Mouse (Mus musculus) C2C12 (cell line): ENCODE results near the gene Celf2. TPM values are rescaled to one million over a fixed set of nuclear protein-coding genes. Genes with fewer than 3 reads are reported as not detected.

Experiments used
- H3K27me3 ChIP-seq: one replicate; pipeline ENCODE4 v1.6.1; 2011; ENCODE audit not compliant: control insufficient read depth, insufficient read depth, insufficient read length
- H3K36me3 ChIP-seq: one replicate; pipeline ENCODE4 v1.6.1; 2011; ENCODE audit not compliant: control insufficient read depth, insufficient read depth
- H3K4me3 ChIP-seq: one replicate; pipeline ENCODE4 v1.5.1; 2011; ENCODE audit warnings: mild to moderate bottlenecking, control low read depth; ENCODE audit not compliant: poor library complexity, insufficient read depth, severe bottlenecking
- H3K79me2 ChIP-seq: one replicate; pipeline ENCODE4 v1.6.1; 2011; ENCODE audit not compliant: control insufficient read depth, insufficient read depth
- H3K79me3 ChIP-seq: one replicate; pipeline ENCODE4 v1.6.1; 2011; ENCODE audit warnings: low read depth, control low read depth
- H3ac ChIP-seq: one replicate; pipeline ENCODE3; 2011; ENCODE audit warnings: low read depth; ENCODE audit not compliant: control insufficient read depth, insufficient read length
- CEBPB ChIP-seq: IDR thresholded peaks from one replicate; pipeline ENCODE4 v1.6.1; 2011; ENCODE audit warnings: low read depth, mild to moderate bottlenecking, control low read depth, moderate library complexity
- CTCF ChIP-seq: IDR thresholded peaks from one replicate; pipeline ENCODE4 v1.5.1; 2011; ENCODE audit not compliant: control insufficient read depth, insufficient read depth, insufficient read length
- FOSL1 ChIP-seq: IDR thresholded peaks from one replicate; pipeline ENCODE4 v1.8.0; 2011; ENCODE audit warnings: mild to moderate bottlenecking, low read length; ENCODE audit not compliant: poor library complexity, insufficient read depth, severe bottlenecking
- MAX ChIP-seq: IDR thresholded peaks from one replicate; pipeline ENCODE4 v1.6.1; 2011; ENCODE audit warnings: mild to moderate bottlenecking, control low read depth
- MYOD1 ChIP-seq: IDR thresholded peaks from one replicate; pipeline ENCODE4 v1.6.1; 2011; ENCODE audit warnings: low read depth; ENCODE audit not compliant: control insufficient read depth, insufficient read length
- MYOG ChIP-seq: IDR thresholded peaks from one replicate; pipeline ENCODE4 v1.6.1; 2011; ENCODE audit not compliant: control insufficient read depth, insufficient read length; ENCODE audit errors: extremely low read depth
- USF1 ChIP-seq: IDR thresholded peaks from one replicate; pipeline ENCODE4 v1.6.1; 2011; ENCODE audit warnings: low read depth, mild to moderate bottlenecking, control low read depth, moderate library complexity
- polyA plus RNA-seq: library from polyadenylated mRNA; unstranded; fragments of >200 nt; fragmentation: generic; extraction: Trizol; gene quantifications from one replicate; pipeline ENCODE4 v1.2.1, GENCODE M21; 2012; ENCODE audit warnings: missing spikeins

Gene Celf2
- polyA plus RNA-seq, 1 experiment = 14.3 TPM

DNA sequence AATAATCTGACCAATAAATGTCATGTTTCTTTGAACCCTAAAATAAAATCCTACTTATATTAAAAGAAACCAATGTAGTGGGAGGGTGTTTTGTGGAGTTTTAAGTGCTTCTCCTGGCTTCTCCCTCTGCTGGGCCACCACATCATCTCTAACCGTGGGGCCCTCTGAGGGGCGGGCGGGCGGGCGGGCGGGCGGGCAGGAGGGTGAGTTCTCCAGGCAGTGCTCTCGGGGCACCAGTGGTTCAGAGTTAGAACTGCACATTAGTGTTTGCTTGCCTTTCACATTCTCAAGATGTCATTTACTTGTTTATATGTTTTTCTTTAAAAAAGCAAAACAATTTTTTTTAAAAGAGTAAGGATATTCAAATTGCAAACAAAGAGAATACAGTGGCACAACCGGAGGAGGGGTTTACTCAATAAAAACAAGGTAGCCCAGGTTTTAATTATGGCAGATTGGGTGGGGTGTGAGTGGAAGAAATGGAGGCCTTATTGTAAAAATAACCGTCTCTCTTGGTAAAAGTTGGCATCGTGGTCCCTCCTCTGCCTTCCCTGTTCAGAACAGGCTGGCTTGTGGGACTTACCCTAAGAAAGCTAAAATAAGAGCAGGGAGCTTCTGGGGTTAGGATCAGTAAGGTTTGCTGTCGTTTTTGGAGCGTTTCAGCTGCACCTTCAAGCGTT, 962.8 kb downstream of the Celf2 start:
- H3K4me3 ChIP-seq = no peak overlapping the region
- TF ChIP-seq MYOD1 (no peak), USF1 (no peak)
- no peaks in the 10 kb centered on the region for H3K36me3 ChIP-seq
- no peaks in the 10 kb centered on the region for H3K79me2 ChIP-seq
- H3ac ChIP-seq = no peak overlapping the region
- H3K27me3 ChIP-seq = no peaks in the 10 kb centered on the region
- no peaks in the 10 kb centered on the region for H3K79me3 ChIP-seq

GRCm38 (mm10) chr2:6545127-6545931, 964.0 kb downstream of the Celf2 start:
- Histone ChIP-seq H3K79me2 (no peaks in the 10 kb centered on the region), H3K4me3 (no peak overlapping the region), H3ac (no peak overlapping the region), H3K79me3 (no peaks in the 10 kb centered on the region), H3K36me3 (no peaks in the 10 kb centered on the region), H3K27me3 (no peaks in the 10 kb centered on the region)
- TF ChIP-seq CEBPB (no peak), MAX (no peak), MYOD1 (no peak), USF1 (no peak), FOSL1 (no peak), CTCF (no peak), MYOG (no peak)

DNA sequence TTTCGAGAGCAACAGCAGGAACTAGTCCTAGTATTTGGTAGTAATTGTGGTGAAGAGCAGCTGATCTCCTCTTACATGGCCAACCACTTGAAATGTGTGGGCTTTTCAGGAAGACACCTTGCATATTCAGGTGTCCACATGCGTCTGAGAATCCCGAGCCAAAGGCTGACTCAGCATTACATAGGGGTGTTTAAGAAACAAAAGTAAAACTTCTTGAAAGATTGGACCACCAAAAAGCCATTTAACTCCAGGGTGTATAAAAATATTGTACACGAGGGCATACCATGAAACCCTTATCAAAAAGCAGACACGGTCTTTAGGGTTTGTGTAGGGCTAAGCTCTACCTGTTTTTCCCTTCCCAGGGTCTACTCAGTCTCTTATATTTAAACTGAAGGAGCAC, 965.7 kb downstream of the Celf2 start:
- Histone ChIP-seq H3K4me3 (no peak overlapping the region), H3K79me3 (no peaks in the 10 kb centered on the region), H3K79me2 (no peaks in the 10 kb centered on the region), H3K36me3 (no peaks in the 10 kb centered on the region), H3ac (no peak overlapping the region), H3K27me3 (no peaks in the 10 kb centered on the region)
- no peak for TF ChIP-seq MYOG
- TF ChIP-seq CTCF = no peak
- no peak for TF ChIP-seq USF1
- no peak for TF ChIP-seq MAX
- no peak for TF ChIP-seq FOSL1
- no peak for TF ChIP-seq MYOD1
- TF ChIP-seq CEBPB = no peak

DNA sequence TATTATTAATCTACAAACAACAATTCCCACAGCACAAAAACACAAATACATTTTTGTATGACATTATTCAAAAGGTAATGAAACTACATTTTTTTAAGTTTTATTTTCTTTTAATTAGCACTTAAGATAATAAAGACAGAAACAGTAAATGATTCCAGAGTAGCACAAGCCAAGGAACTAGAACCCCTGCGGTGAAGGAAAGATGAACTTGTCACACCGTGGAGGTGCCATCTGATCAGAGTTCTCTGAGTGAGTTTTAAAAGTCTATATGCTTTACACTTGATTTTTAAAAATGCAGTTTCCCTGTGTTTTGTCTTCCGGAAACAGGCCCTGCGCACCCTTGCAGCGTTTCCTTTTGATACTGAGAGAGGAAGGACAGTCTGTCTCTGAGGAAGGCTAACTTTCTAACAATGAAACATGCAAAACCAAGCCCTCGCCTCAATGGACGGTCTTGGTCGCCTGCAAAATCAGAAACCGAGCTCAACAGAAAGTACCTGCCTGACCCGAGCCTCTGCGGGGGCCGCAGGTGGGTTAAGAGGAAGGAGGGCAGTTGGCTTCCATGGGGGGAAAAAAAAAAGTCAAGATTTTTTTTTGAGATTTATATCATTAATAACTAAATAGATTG, 966.7 kb downstream of the Celf2 start:
- H3K4me3 ChIP-seq = no peak overlapping the region
- no peaks in the 10 kb centered on the region for H3K79me2 ChIP-seq
- H3K79me3 ChIP-seq = no peaks in the 10 kb centered on the region
- no peak for TF ChIP-seq CTCF
- TF ChIP-seq USF1 = no peak
- TF ChIP-seq MYOG = no peak
- no peak for TF ChIP-seq CEBPB
- no peak for TF ChIP-seq MAX
- no peak for TF ChIP-seq FOSL1
- H3ac ChIP-seq = no peak overlapping the region
- no peaks in the 10 kb centered on the region for H3K27me3 ChIP-seq
- H3K36me3 ChIP-seq = no peaks in the 10 kb centered on the region

DNA sequence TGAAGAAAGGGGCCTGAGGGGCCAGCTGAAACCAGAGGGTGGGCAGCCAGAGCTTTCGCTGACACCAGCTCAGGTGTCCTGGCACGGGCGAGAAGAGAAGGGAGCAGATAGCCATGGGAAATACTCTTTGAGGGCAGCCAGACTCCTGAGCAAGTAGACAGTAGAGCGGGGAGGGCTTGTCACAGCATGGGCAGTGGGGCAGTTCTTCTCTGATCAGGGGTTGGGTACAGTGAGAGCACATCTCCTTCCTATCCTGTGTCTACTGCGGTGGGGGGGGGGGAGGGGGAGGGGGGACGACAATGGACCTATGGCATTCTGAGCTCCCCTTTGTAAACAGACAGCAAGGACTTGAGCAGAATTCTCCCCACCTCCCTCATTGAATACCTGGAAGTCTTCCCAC, 968.5 kb downstream of the Celf2 start:
- no peak overlapping the region for H3K4me3 ChIP-seq
- H3ac ChIP-seq = no peak overlapping the region
- H3K79me2 ChIP-seq = no peaks in the 10 kb centered on the region
- no peaks in the 10 kb centered on the region for H3K79me3 ChIP-seq
- no peaks in the 10 kb centered on the region for H3K36me3 ChIP-seq
- no peaks in the 10 kb centered on the region for H3K27me3 ChIP-seq
- TF ChIP-seq USF1 (no peak), MYOG (no peak), CEBPB (no peak), FOSL1 (no peak)

GRCm38 (mm10) chr2:6540092-6540491, 969.3 kb downstream of the Celf2 start:
- H3K36me3 ChIP-seq = no peaks in the 10 kb centered on the region
- H3K79me3 ChIP-seq = no peaks in the 10 kb centered on the region
- TF ChIP-seq MYOD1 (no peak), CEBPB (no peak), CTCF (no peak), MAX (no peak), USF1 (no peak), FOSL1 (no peak), MYOG (no peak)
- no peaks in the 10 kb centered on the region for H3K79me2 ChIP-seq
- H3K4me3 ChIP-seq = no peak overlapping the region
- H3ac ChIP-seq = no peak overlapping the region
- H3K27me3 ChIP-seq = no peaks in the 10 kb centered on the region
